Mouse (Mus musculus): ENCODE results near the gene Pla2g10. TPM values are rescaled to one million over a fixed set of nuclear protein-coding genes. Genes with fewer than 3 reads are reported as not detected.
"Not testable (repeated sequence)": the region's sequence is repeated elsewhere in the genome, so short reads cannot be mapped to it uniquely, and the experiment has no call there.

Pla2g10 gene
- polyA plus RNA-seq, 1 experiment from 2014 or later: 0.29 TPM

GRCm38 (mm10) chr16:13670896-13671295, 59.9 kb downstream of the Pla2g10 start:
- not testable (repeated sequence) for H3K27me3 ChIP-seq (ENCODE audit: control insufficient read depth, insufficient read depth, low read length); ATAC-seq (ENCODE audit: low FRiP score); DNase-seq (ENCODE audit: low spot score); H3K9me3 ChIP-seq (ENCODE audit: control insufficient read depth, low read length); H3K9ac ChIP-seq (ENCODE audit: low read depth, low read length); H3K4me1 ChIP-seq (replicated peaks; ENCODE audit: control insufficient read depth, insufficient read depth, low read length); H3K4me2 ChIP-seq (replicated peaks; ENCODE audit: low read depth, low read length); H3K4me3 ChIP-seq (ENCODE audit: low read depth, low read length); H3K27ac ChIP-seq (ENCODE audit: low read depth, low read length); H3K36me3 ChIP-seq (ENCODE audit: control insufficient read depth, insufficient read depth, low read length)
- 83% methylated on average over 5 of the region's 5 CpGs for WGBS

- Histone ChIP-seq H3K9ac (ENCODE audit: low read depth, low read length) (no peak overlapping the region), H3K4me2 (replicated peaks; ENCODE audit: low read depth, low read length) (no peak overlapping the region), H3K9me3 (ENCODE audit: control insufficient read depth, low read length) (no peaks in the 10 kb centered on the region), H3K36me3 (ENCODE audit: control insufficient read depth, insufficient read depth, low read length) (no peaks in the 10 kb centered on the region), H3K27me3 (ENCODE audit: control insufficient read depth, insufficient read depth, low read length) (no peaks in the 10 kb centered on the region), H3K4me3 (ENCODE audit: low read depth, low read length) (no peak overlapping the region), H3K27ac (ENCODE audit: low read depth, low read length) (no peak overlapping the region), H3K4me1 (replicated peaks; ENCODE audit: control insufficient read depth, insufficient read depth, low read length) (no peaks in the 10 kb centered on the region)
- WGBS: 88% methylated on average over 1 of the region's 1 CpGs
- DNase-seq (ENCODE audit: low spot score): no peak
- ATAC-seq (ENCODE audit: low FRiP score): no peak
Observed at GRCm38 (mm10) chr16:13669282-13669681, 61.5 kb downstream of the Pla2g10 start.

GRCm38 (mm10) chr16:13668402-13669108, 62.2 kb downstream of the Pla2g10 start:
- 83% methylated on average over 10 of the region's 10 CpGs for WGBS
- Histone ChIP-seq H3K36me3 (ENCODE audit: control insufficient read depth, insufficient read depth, low read length) (no peaks in the 10 kb centered on the region), H3K4me3 (ENCODE audit: low read depth, low read length) (peak overlapping the region; percentile 77; the same call in 1 of the 2 replicates), H3K27ac (ENCODE audit: low read depth, low read length) (no peak overlapping the region), H3K4me1 (replicated peaks; ENCODE audit: control insufficient read depth, insufficient read depth, low read length) (no peaks in the 10 kb centered on the region), H3K4me2 (replicated peaks; ENCODE audit: low read depth, low read length) (peak overlapping the region; percentile 55; the same call in 1 of the 2 replicates), H3K9me3 (ENCODE audit: control insufficient read depth, low read length) (no peaks in the 10 kb centered on the region), H3K27me3 (ENCODE audit: control insufficient read depth, insufficient read depth, low read length) (no peaks in the 10 kb centered on the region), H3K9ac (ENCODE audit: low read depth, low read length) (no peak overlapping the region)
- ATAC-seq (ENCODE audit: low FRiP score): no peak
- no peak for DNase-seq (ENCODE audit: low spot score)

- H3K27me3 ChIP-seq (ENCODE audit: control insufficient read depth, insufficient read depth, low read length): no peaks in the 10 kb centered on the region
- under 1% methylated on average over 35 of the region's 35 CpGs for WGBS
- no peaks in the 10 kb centered on the region for H3K9me3 ChIP-seq (ENCODE audit: control insufficient read depth, low read length)
- H3K4me3 ChIP-seq (ENCODE audit: low read depth, low read length): peak within 1 kb of the TSS; percentile 77
- H3K27ac ChIP-seq (ENCODE audit: low read depth, low read length): peak within 1 kb of the TSS; percentile 62; the same call in 1 of the 2 replicates
- peak within 1 kb of the TSS; percentile 76 for H3K9ac ChIP-seq (ENCODE audit: low read depth, low read length)
- H3K4me2 ChIP-seq (replicated peaks; ENCODE audit: low read depth, low read length): peak within 1 kb of the TSS; percentile 55
- ATAC-seq (ENCODE audit: low FRiP score): peak; percentile 84
- DNase-seq (ENCODE audit: low spot score): peak; percentile 93
- H3K36me3 ChIP-seq (ENCODE audit: control insufficient read depth, insufficient read depth, low read length): no peaks in the 10 kb centered on the region
- no peaks in the 10 kb centered on the region for H3K4me1 ChIP-seq (replicated peaks; ENCODE audit: control insufficient read depth, insufficient read depth, low read length)
Observed at GRCm38 (mm10) chr16:13667878-13668343, 62.9 kb downstream of the Pla2g10 start, which contains the start of gene Parn. Gene Parn, minus strand, starts transcription at chr16:13668170.

Other genes with a start within 250 kb of the Pla2g10 start
- 40.4 and 44.9 TPM in 2 replicates for gene Parn, start 62.8 kb downstream of the Pla2g10 start, polyA plus RNA-seq (2014; fragmentation: Nextera tagmentation; extraction: Ambion mirVana)
- gene Bfar, start 59.1 kb downstream of the Pla2g10 start, polyA plus RNA-seq (2014; fragmentation: Nextera tagmentation; extraction: Ambion mirVana): 43.0 and 44.1 TPM in 2 replicates
- gene 3110001I22Rik, start 59.1 kb downstream of the Pla2g10 start, polyA plus RNA-seq (2014; fragmentation: Nextera tagmentation; extraction: Ambion mirVana): 11.6 and 11.8 TPM in 2 replicates
- gene Rrn3, start 49.7 kb upstream of the Pla2g10 start, polyA plus RNA-seq (2014; fragmentation: Nextera tagmentation; extraction: Ambion mirVana): 123 and 124 TPM in 2 replicates
- 169 and 191 TPM in 2 replicates for gene Ntan1, start 87.9 kb upstream of the Pla2g10 start, polyA plus RNA-seq (2014; fragmentation: Nextera tagmentation; extraction: Ambion mirVana)
- 74.0 and 80.1 TPM in 2 replicates for gene Pdxdc1, start 172.1 kb upstream of the Pla2g10 start, polyA plus RNA-seq (2014; fragmentation: Nextera tagmentation; extraction: Ambion mirVana)
- gene Mpv17l, start 172.2 kb upstream of the Pla2g10 start, polyA plus RNA-seq (2014; fragmentation: Nextera tagmentation; extraction: Ambion mirVana): 4.1 and 4.2 TPM in 2 replicates

Measured in hindbrain, embryonic 11.5 days (tissue).